Mouse (Mus musculus) megakaryocyte-erythroid progenitor cell, adult 5-6 weeks (primary cell): ENCODE data around the gene Gys1. TPM values are rescaled to one million over a fixed set of nuclear protein-coding genes. Genes with fewer than 3 reads are reported as not detected.
A peak's percentile ranks its signal among the peaks of the same experiment; 100 is the strongest.

Source experiments
- ATAC-seq: replicated peaks from 2 replicates; pipeline ENCODE4 v1.8.0; 2016; ENCODE audit warnings: mild to moderate bottlenecking, inconsistent platforms; ENCODE audit not compliant: severe bottlenecking, poor library complexity, low FRiP score, low TSS enrichment
- total RNA-seq, 2 experiments: library from RNA; stranded (forward) in 1 of 2; stranded (reverse) in 1 of 2; fragments of 200-1000, 215-1000 nt in 1 of 2; fragments of >200 nt in 1 of 2; fragmentation: Nextera tagmentation in 1 of 2; gene quantifications; 2 replicates each; pipeline ENCODE4 v1.2.3; 2014 to 2017

Gene Gys1
- total RNA-seq, 2 experiments from 2014 or later, result 3.4 to 6.2 TPM

- peak; percentile 23; the same call in 1 of the 2 replicates for ATAC-seq
Measured at GRCm38 (mm10) chr7:45413864-45414739, 20.5 kb upstream of the Gys1 start.

- ATAC-seq, result no peak
Measured at GRCm38 (mm10) chr7:45414740-45415224, 19.9 kb upstream of the Gys1 start.

GRCm38 (mm10) chr7:45415636-45416035, 19.0 kb upstream of the Gys1 start:
- ATAC-seq, result no peak

GRCm38 (mm10) chr7:45417962-45418492, 16.6 kb upstream of the Gys1 start:
- ATAC-seq, result no peak

GRCm38 (mm10) chr7:45419859-45420614, 14.6 kb upstream of the Gys1 start:
- no peak for ATAC-seq

- no peak for ATAC-seq
Measured at GRCm38 (mm10) chr7:45420615-45420919, 14.1 kb upstream of the Gys1 start, which contains the start of gene Lhb. Lhb (plus strand) TSS chr7:45420820.

GRCm38 (mm10) chr7:45421194-45421593, 13.4 kb upstream of the Gys1 start:
- no peak for ATAC-seq

GRCm38 (mm10) chr7:45426556-45426955, 8.1 kb upstream of the Gys1 start:
- no peak for ATAC-seq

- no peak for ATAC-seq
Measured at GRCm38 (mm10) chr7:45433835-45434202, 825 bp upstream of the Gys1 start.

- ATAC-seq, result no peak
Measured at GRCm38 (mm10) chr7:45435038-45435437, 394 bp downstream of the Gys1 start.

- ATAC-seq, result no peak
Measured at GRCm38 (mm10) chr7:45436444-45436843, 1.8 kb downstream of the Gys1 start.

GRCm38 (mm10) chr7:45437046-45437445, 2.4 kb downstream of the Gys1 start:
- ATAC-seq, result no peak

GRCm38 (mm10) chr7:45437521-45438276, 3.1 kb downstream of the Gys1 start, which contains the start of gene Ruvbl2:
Ruvbl2 (minus strand) TSS chr7:45438096.
- no peak for ATAC-seq

GRCm38 (mm10) chr7:45443526-45444420, 9.1 kb downstream of the Gys1 start:
- 0 out of 2 replicates have a peak, but pooled peaks have one; percentile 13 for ATAC-seq

- no peak for ATAC-seq
Measured at GRCm38 (mm10) chr7:45446589-45446988, 11.9 kb downstream of the Gys1 start.

- ATAC-seq, result peak; percentile 57
Measured at GRCm38 (mm10) chr7:45447325-45447990, 12.8 kb downstream of the Gys1 start.

- ATAC-seq, result no peak
Measured at GRCm38 (mm10) chr7:45449974-45450373, 15.3 kb downstream of the Gys1 start.
